Mouse (Mus musculus) forebrain, embryonic 14.5 days (tissue): Measurements from ENCODE around the gene Klf15. TPM values are rescaled to one million over a fixed set of nuclear protein-coding genes. Genes with fewer than 3 reads are reported as not detected.

Source experiments
- ATAC-seq: fragments of 200-750 bp; cut with Nextera tagmentation; 2 replicates; pipeline ENCODE4 v1.8.0; 2017; ENCODE audit warnings: mild to moderate bottlenecking, moderate library complexity
- DNase-seq: peaks from one replicate; pipeline ENCODE4 v3.0.0-alpha.2; 2015; ENCODE audit warnings: low spot score
- H3K27ac ChIP-seq: fragments of 300-500 bp; sonication (generic); 2 replicates; pipeline ENCODE4 v1.5.1; 2014; ENCODE audit warnings: low read depth, mild to moderate bottlenecking, control low read depth, low read length, moderate library complexity
- H3K27me3 ChIP-seq: fragments of 300-500 bp; sonication (generic); replicated peaks from 2 replicates; pipeline ENCODE4 v1.6.1; 2014; ENCODE audit warnings: low read length, control low read depth, mixed read lengths; ENCODE audit not compliant: control insufficient read depth, insufficient read depth
- H3K36me3 ChIP-seq: fragments of 300-500 bp; sonication (generic); 2 replicates; pipeline ENCODE4 v1.6.1; 2014; ENCODE audit warnings: low read length, control low read depth; ENCODE audit not compliant: control insufficient read depth, insufficient read depth
- H3K4me1 ChIP-seq: fragments of 300-500 bp; sonication (generic); 2 replicates; pipeline ENCODE4 v1.6.1; 2014; ENCODE audit warnings: antibody characterized with exemption, low read length, control low read depth; ENCODE audit not compliant: control insufficient read depth, insufficient read depth
- H3K4me2 ChIP-seq: fragments of 300-500 bp; sonication (generic); 2 replicates; pipeline ENCODE4 v1.6.1; 2014; ENCODE audit warnings: mild to moderate bottlenecking, control low read depth, low read length
- H3K4me3 ChIP-seq: fragments of 300-500 bp; sonication (generic); 2 replicates; pipeline ENCODE4 v1.5.1; 2014; ENCODE audit warnings: low read depth, low read length, control low read depth
- H3K9ac ChIP-seq: fragments of 300-500 bp; sonication (generic); 2 replicates; pipeline ENCODE4 v1.6.1; 2014; ENCODE audit warnings: mild to moderate bottlenecking, low read length, control low read depth, moderate library complexity
- H3K9me3 ChIP-seq: fragments of 300-500 bp; sonication (generic); replicated peaks from 2 replicates; pipeline ENCODE4 v1.6.1; 2016; ENCODE audit warnings: low read length, control low read depth, mixed read lengths; ENCODE audit not compliant: control insufficient read depth
- WGBS: fragments of 180-500 bp; shearing (Covaris S2); extraction: QIAGEN DNeasy Blood & Tissue Kit; methylation state at CpG from one replicate; pipeline ENCODE4 v1.1.7; 2014; 5-methylcytosine and 5-hydroxymethylcytosine counted together
- polyA plus RNA-seq: library from polyadenylated mRNA; unstranded; fragments of >200 nt; fragmentation: Nextera tagmentation; extraction: Ambion mirVana; gene quantifications from 2 replicates; pipeline ENCODE4 v1.2.1, GENCODE M21; 2014

The Klf15 gene
- polyA plus RNA-seq, 1 experiment from 2014 or later = 10.3 TPM

- ATAC-seq = no peak
- no peak overlapping the region for H3K9ac ChIP-seq
- no peaks in the 10 kb centered on the region for H3K27me3 ChIP-seq
- H3K36me3 ChIP-seq = no peaks in the 10 kb centered on the region
- WGBS = 90% methylated on average over 10 of the region's 10 CpGs
- peaks cover 5% of the 10 kb centered on the region; the same call in 1 of the 2 replicates for H3K4me1 ChIP-seq
- H3K4me3 ChIP-seq = no peak overlapping the region
- H3K4me2 ChIP-seq = no peak overlapping the region
- no peaks in the 10 kb centered on the region for H3K9me3 ChIP-seq
- H3K27ac ChIP-seq = no peak overlapping the region
- DNase-seq = no peak
These were observed 29.8 kb downstream of the Klf15 start for GRCm38 (mm10) chr6:90491956-90492744.

- Histone ChIP-seq H3K9ac (no peak overlapping the region), H3K36me3 (no peaks in the 10 kb centered on the region), H3K4me2 (no peak overlapping the region), H3K9me3 (no peaks in the 10 kb centered on the region), H3K4me1 (peaks cover 5% of the 10 kb centered on the region; the same call in 1 of the 2 replicates), H3K27me3 (no peaks in the 10 kb centered on the region), H3K27ac (no peak overlapping the region), H3K4me3 (no peak overlapping the region)
- 85% methylated on average over 3 of the region's 3 CpGs for WGBS
- ATAC-seq = no peak
- no peak for DNase-seq
These were observed 31.8 kb downstream of the Klf15 start for GRCm38 (mm10) chr6:90494155-90494554.

- Histone ChIP-seq H3K27me3 (no peaks in the 10 kb centered on the region), H3K9ac (no peak overlapping the region), H3K36me3 (no peaks in the 10 kb centered on the region), H3K4me3 (no peak overlapping the region), H3K4me1 (peaks cover 5% of the 10 kb centered on the region; the same call in 1 of the 2 replicates), H3K9me3 (no peaks in the 10 kb centered on the region), H3K27ac (no peak overlapping the region), H3K4me2 (no peak overlapping the region)
- ATAC-seq (no peak), DNase-seq (no peak)
- WGBS = 88% methylated on average over 3 of the region's 3 CpGs
These were observed 32.2 kb downstream of the Klf15 start for GRCm38 (mm10) chr6:90494566-90494965.

GRCm38 (mm10) chr6:90495282-90495912, 33.0 kb downstream of the Klf15 start:
- H3K36me3 ChIP-seq = no peaks in the 10 kb centered on the region

GRCm38 (mm10) chr6:90496217-90496616, 33.8 kb downstream of the Klf15 start:
- H3K36me3 ChIP-seq = no peaks in the 10 kb centered on the region
- H3K4me1 ChIP-seq = peaks cover 5% of the 10 kb centered on the region; the same call in 1 of the 2 replicates
- no peaks in the 10 kb centered on the region for H3K27me3 ChIP-seq
- H3K4me3 ChIP-seq = no peak overlapping the region
- no peaks in the 10 kb centered on the region for H3K9me3 ChIP-seq
- DNase-seq = no peak
- H3K4me2 ChIP-seq = no peak overlapping the region
- H3K9ac ChIP-seq = no peak overlapping the region
- WGBS = 71% methylated on average over 3 of the region's 3 CpGs
- no peak overlapping the region for H3K27ac ChIP-seq
- no peak for ATAC-seq

More at GRCm38 (mm10) chr6:90495282-90495912, 33.0 kb downstream of the Klf15 start:
- Histone ChIP-seq H3K4me2 (no peak overlapping the region), H3K4me3 (no peak overlapping the region), H3K9me3 (no peaks in the 10 kb centered on the region), H3K27me3 (no peaks in the 10 kb centered on the region), H3K4me1 (peaks cover 5% of the 10 kb centered on the region; the same call in 1 of the 2 replicates), H3K9ac (no peak overlapping the region), H3K27ac (no peak overlapping the region)
- ATAC-seq = peak; percentile 66
- peak; percentile 55 for DNase-seq
- 51% methylated on average over 7 of the region's 7 CpGs for WGBS

GRCm38 (mm10) chr6:90499509-90499908, 37.1 kb downstream of the Klf15 start:
- H3K36me3 ChIP-seq = no peaks in the 10 kb centered on the region
- no peak overlapping the region for H3K4me3 ChIP-seq
- no peaks in the 10 kb centered on the region for H3K27me3 ChIP-seq
- DNase-seq (no peak), ATAC-seq (no peak)
- 31% methylated on average over 4 of the region's 4 CpGs for WGBS
- no peak overlapping the region for H3K27ac ChIP-seq
- peaks cover 5% of the 10 kb centered on the region; the same call in 1 of the 2 replicates for H3K4me1 ChIP-seq
- H3K9ac ChIP-seq = no peak overlapping the region
- no peak overlapping the region for H3K4me2 ChIP-seq
- no peaks in the 10 kb centered on the region for H3K9me3 ChIP-seq

- no peak overlapping the region for H3K27ac ChIP-seq
- no peaks in the 10 kb centered on the region for H3K27me3 ChIP-seq
- DNase-seq (no peak), ATAC-seq (no peak)
- no peak overlapping the region for H3K9ac ChIP-seq
- H3K36me3 ChIP-seq = no peaks in the 10 kb centered on the region
- H3K4me1 ChIP-seq = peaks cover 7% of the 10 kb centered on the region
- WGBS = 77% methylated on average over 8 of the region's 8 CpGs
- no peaks in the 10 kb centered on the region for H3K9me3 ChIP-seq
- no peak overlapping the region for H3K4me2 ChIP-seq
- H3K4me3 ChIP-seq = no peak overlapping the region
These were observed 39.0 kb downstream of the Klf15 start for GRCm38 (mm10) chr6:90501222-90501940.

- 63% methylated on average over 6 of the region's 6 CpGs for WGBS
- Histone ChIP-seq H3K9me3 (no peaks in the 10 kb centered on the region), H3K4me3 (no peak overlapping the region), H3K9ac (no peak overlapping the region), H3K36me3 (no peaks in the 10 kb centered on the region), H3K27ac (peak overlapping the region; percentile 73; the same call in 1 of the 2 replicates), H3K27me3 (no peaks in the 10 kb centered on the region), H3K4me1 (peaks cover 32% of the 10 kb centered on the region), H3K4me2 (no peak overlapping the region)
- no peak for DNase-seq
- no peak for ATAC-seq
These were observed 43.5 kb downstream of the Klf15 start for GRCm38 (mm10) chr6:90505906-90506305.
